Mouse (Mus musculus) embryonic facial prominence, embryonic 11.5 days (tissue): ENCODE results near the gene Atf4. TPM values are rescaled to one million over a fixed set of nuclear protein-coding genes. Genes with fewer than 3 reads are reported as not detected.

ENCODE experiments used
- ATAC-seq: fragments of 200-750 bp; cut with Nextera tagmentation; replicated peaks from 2 replicates; pipeline ENCODE4 v1.8.0; 2017; ENCODE audit warnings: low read depth; ENCODE audit not compliant: insufficient number of reproducible peaks, low FRiP score, low TSS enrichment
- DNase-seq: peaks from one replicate; pipeline ENCODE4 v3.0.0-alpha.2; 2015; ENCODE audit warnings: low spot score
- H3K27ac ChIP-seq: fragments of 300-500 bp; sonication (generic); replicated peaks from 2 replicates; pipeline ENCODE4 v1.5.1; 2014; ENCODE audit warnings: mild to moderate bottlenecking, low read depth, low read length, control low read depth
- H3K27me3 ChIP-seq: fragments of 300-500 bp; sonication (generic); 2 replicates; pipeline ENCODE4 v1.6.1; 2014; ENCODE audit warnings: mild to moderate bottlenecking, low read length, moderate library complexity, mixed read lengths; ENCODE audit not compliant: control insufficient read depth, insufficient read depth
- H3K36me3 ChIP-seq: fragments of 300-500 bp; sonication (generic); replicated peaks from 2 replicates; pipeline ENCODE4 v1.6.1; 2014; ENCODE audit warnings: low read depth, mild to moderate bottlenecking, low read length, moderate library complexity, mixed read lengths; ENCODE audit not compliant: control insufficient read depth, insufficient read depth
- H3K4me1 ChIP-seq: fragments of 300-500 bp; sonication (generic); 2 replicates; pipeline ENCODE4 v1.6.1; 2014; ENCODE audit warnings: low read length, mixed read lengths; ENCODE audit not compliant: control insufficient read depth, insufficient read depth
- H3K4me2 ChIP-seq: fragments of 300-500 bp; sonication (generic); 2 replicates; pipeline ENCODE4 v1.6.1; 2014; ENCODE audit warnings: low read depth, mild to moderate bottlenecking, control low read depth, low read length, moderate library complexity
- H3K4me3 ChIP-seq: fragments of 300-500 bp; sonication (generic); 2 replicates; pipeline ENCODE4 v1.5.1; 2014; ENCODE audit warnings: low read depth, low read length, control low read depth
- H3K9ac ChIP-seq: fragments of 300-500 bp; sonication (generic); replicated peaks from 2 replicates; pipeline ENCODE4 v1.6.1; 2014; ENCODE audit warnings: mild to moderate bottlenecking, control low read depth, low read length
- H3K9me3 ChIP-seq: fragments of 300-500 bp; sonication (generic); replicated peaks from 2 replicates; pipeline ENCODE4 v1.6.1; 2016; ENCODE audit warnings: mild to moderate bottlenecking, low read length, inconsistent platforms, mixed read lengths; ENCODE audit not compliant: control insufficient read depth
- WGBS: fragments of 180-500 bp; shearing (Covaris S2); extraction: QIAGEN DNeasy Blood & Tissue Kit; methylation state at CpG from one replicate; pipeline ENCODE4 v1.1.7; 2014; 5-methylcytosine and 5-hydroxymethylcytosine counted together
- polyA plus RNA-seq: library from polyadenylated mRNA; unstranded; fragments of >200 nt; fragmentation: Nextera tagmentation; extraction: Ambion mirVana; gene quantifications from 2 replicates; pipeline ENCODE4 v1.2.1, GENCODE M21; 2014

The Atf4 gene
- polyA plus RNA-seq, 1 experiment from 2014 or later, result 123 TPM

DNA sequence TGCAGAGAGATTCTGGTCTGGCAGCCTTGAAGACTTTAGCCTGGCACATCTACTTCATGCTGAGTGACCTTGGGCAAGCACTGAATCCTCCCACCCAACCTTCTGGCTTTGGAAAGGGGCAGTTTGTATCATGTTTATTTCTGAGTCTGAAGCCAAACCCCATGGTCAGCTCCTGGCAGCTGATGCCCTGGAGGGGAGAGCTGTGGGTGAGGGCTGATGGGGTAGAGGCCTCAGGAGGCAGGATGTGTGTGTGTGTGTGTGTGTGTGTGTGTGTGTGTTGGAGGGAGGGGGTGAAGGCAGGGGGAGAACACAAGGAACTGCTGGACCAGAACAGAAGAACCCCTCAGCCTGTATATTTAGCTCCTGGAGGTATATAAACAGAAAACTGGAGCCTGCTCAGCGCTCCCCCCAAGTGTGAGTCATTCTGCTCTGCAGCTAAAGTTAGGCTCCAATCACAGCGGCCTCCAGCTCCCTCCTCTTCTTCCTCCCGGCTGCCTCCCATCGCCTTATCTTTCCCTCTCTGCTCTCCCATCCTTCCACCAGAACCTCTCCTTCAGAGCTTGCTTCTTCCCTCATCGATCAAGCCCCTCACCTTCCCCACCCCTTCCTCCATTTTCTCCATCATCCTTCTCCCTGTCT lies 23.3 kb downstream of the Atf4 start:
- H3K9ac ChIP-seq, result no peak overlapping the region
- ATAC-seq (no peak), DNase-seq (no peak)
- H3K4me2 ChIP-seq, result no peak overlapping the region
- WGBS, result 64% methylated on average over 5 of the region's 5 CpGs
- H3K27me3 ChIP-seq, result no peaks in the 10 kb centered on the region
- H3K27ac ChIP-seq, result no peak overlapping the region
- H3K4me1 ChIP-seq, result no peaks in the 10 kb centered on the region
- H3K4me3 ChIP-seq, result no peak overlapping the region
- H3K36me3 ChIP-seq, result no peaks in the 10 kb centered on the region
- H3K9me3 ChIP-seq, result no peaks in the 10 kb centered on the region

DNA sequence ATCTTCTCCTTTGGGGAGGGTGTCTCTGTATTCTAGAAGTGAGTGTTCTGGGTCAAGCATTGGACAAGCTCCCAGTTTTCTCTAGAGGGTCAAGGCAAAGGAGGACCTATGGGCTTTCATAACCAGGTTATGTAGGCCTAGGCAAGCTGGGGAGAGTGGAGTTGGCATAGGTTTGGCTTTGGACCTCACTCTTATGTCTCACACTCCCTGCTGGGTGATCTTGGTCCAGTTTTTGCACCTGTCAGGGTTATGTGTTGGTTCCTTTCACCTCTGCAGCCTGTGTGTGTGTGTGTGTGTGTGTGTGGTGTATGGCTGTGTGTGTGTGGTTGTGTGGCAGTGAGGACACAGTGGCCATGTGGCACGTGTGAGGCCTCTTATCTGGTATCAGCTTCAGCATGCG lies 24.1 kb downstream of the Atf4 start:
- 88% methylated on average over 2 of the region's 2 CpGs for WGBS
- no peaks in the 10 kb centered on the region for H3K27me3 ChIP-seq
- no peak overlapping the region for H3K4me2 ChIP-seq
- H3K9ac ChIP-seq, result no peak overlapping the region
- no peak overlapping the region for H3K4me3 ChIP-seq
- H3K27ac ChIP-seq, result no peak overlapping the region
- no peaks in the 10 kb centered on the region for H3K9me3 ChIP-seq
- DNase-seq, result no peak
- H3K36me3 ChIP-seq, result no peaks in the 10 kb centered on the region
- ATAC-seq, result no peak
- no peaks in the 10 kb centered on the region for H3K4me1 ChIP-seq

DNA sequence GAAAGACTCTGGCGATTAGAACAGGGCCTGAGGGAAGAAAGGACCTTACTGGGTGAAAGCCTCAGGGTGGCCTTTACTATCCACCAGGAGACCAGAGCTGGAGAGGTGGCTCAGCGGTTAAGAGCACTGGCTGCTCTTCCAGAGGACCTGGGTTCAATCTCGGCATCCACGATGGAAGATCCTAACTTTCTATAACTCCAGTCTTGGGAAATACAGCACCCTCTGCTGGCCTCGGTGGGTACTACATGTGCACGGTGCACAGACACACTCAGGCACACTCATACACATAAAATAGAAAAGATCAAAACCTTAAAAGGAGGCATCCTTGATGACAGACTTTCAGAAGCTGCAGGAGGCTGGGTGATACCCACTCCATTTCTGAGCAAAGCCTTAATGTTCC lies 25.7 kb downstream of the Atf4 start:
- no peaks in the 10 kb centered on the region for H3K36me3 ChIP-seq
- H3K9ac ChIP-seq, result no peak overlapping the region
- H3K4me1 ChIP-seq, result no peaks in the 10 kb centered on the region
- DNase-seq (peak; percentile 67), ATAC-seq (no peak)
- H3K9me3 ChIP-seq, result no peaks in the 10 kb centered on the region
- H3K27me3 ChIP-seq, result peaks cover 6% of the 10 kb centered on the region; the same call in 1 of the 2 replicates
- H3K4me3 ChIP-seq, result no peak overlapping the region
- WGBS, result 19% methylated on average over 6 of the region's 6 CpGs
- H3K4me2 ChIP-seq, result no peak overlapping the region
- H3K27ac ChIP-seq, result no peak overlapping the region

DNA sequence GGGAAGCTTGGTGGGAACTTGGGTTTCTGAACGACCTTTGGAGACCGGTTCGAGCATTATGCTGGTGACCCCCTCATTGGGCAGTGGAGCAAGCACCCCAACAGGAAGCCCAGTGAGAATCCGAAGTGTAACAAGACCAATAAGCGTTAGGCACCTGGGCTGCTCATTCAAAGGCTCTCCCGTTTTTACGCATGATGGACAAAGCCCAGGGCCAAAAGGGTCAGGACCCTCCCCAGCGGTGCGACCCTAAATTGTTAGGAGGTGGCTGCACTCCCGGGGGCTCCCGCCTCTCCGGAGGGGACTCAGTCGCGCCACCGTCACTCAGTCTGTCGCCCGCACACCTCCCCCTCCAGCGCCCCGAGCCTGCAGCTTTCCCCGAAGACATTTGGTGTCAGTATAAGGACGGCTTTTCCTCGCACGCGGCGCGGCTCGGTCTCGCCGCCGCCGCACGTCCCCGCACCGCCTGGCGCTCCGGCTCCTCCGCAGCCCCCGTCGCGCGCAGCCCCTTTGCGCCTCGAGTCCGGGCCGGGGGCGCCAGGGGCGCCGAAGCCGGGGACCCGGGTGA lies 31.9 kb downstream of the Atf4 start, which contains the start of gene Cacna1i:
TSS of gene Cacna1i (plus strand) at position 388 of the 565 bp plus-strand sequence.
- no peaks in the 10 kb centered on the region for H3K36me3 ChIP-seq
- WGBS, result under 1% methylated on average over 49 of the region's 50 CpGs
- H3K27ac ChIP-seq, result no peak within 1 kb of the TSS
- no peak for ATAC-seq
- H3K9ac ChIP-seq, result peak within 1 kb of the TSS; percentile 34; the same call in 1 of the 2 replicates
- H3K27me3 ChIP-seq, result peaks cover 45% of the 10 kb centered on the region
- peak within 1 kb of the TSS; percentile 96 for H3K4me2 ChIP-seq
- H3K4me1 ChIP-seq, result no peaks in the 10 kb centered on the region
- no peaks in the 10 kb centered on the region for H3K9me3 ChIP-seq
- peak within 1 kb of the TSS; percentile 45 for H3K4me3 ChIP-seq
- DNase-seq, result no peak

DNA sequence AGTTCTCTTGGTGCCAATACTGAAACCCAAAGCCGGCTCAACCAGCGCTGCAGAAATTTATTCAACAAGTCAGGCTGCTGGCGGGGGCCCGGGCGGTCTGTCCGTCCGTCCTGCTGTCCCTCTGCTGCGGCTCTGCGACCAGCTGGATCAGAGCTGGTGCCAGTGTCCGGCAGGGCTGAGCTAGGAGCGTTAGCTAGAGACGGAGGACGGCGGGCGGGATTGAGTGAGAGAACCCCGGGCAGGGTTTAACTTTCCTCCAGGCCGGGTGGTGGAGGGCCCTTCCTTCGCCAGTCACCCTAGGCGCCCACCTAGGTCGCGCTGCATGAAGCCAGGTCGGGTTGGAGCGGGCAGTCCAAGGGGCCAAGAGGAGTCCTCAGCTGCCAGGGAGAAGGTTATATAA lies 33.1 kb downstream of the Atf4 start:
- peak overlapping the region; percentile 96 for H3K4me2 ChIP-seq
- H3K36me3 ChIP-seq, result no peaks in the 10 kb centered on the region
- H3K9ac ChIP-seq, result no peak overlapping the region
- no peaks in the 10 kb centered on the region for H3K9me3 ChIP-seq
- DNase-seq, result no peak
- no peak for ATAC-seq
- no peak overlapping the region for H3K27ac ChIP-seq
- peak overlapping the region; percentile 45 for H3K4me3 ChIP-seq
- under 1% methylated on average over 23 of the region's 23 CpGs for WGBS
- no peaks in the 10 kb centered on the region for H3K4me1 ChIP-seq
- peaks cover 45% of the 10 kb centered on the region for H3K27me3 ChIP-seq

DNA sequence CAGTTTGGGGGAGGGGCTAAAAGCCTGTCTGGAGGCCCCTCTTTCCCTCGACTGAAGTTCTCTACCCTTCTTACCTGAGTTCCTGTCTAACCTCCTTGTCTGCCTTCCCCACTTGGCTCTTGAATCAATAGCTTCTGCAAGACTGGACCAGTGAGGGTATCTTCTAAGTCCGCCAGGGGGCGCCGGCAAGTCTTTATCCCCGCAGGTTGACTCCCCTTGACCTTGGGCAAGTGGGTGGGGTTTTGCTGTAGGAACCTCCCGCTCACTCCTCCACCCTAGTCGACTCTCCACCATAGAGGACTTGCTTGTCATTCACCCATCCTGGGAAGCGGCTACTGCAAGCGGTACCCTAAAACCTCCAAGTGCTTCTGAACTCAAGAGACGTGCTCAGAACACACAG lies 34.5 kb downstream of the Atf4 start:
- ATAC-seq (0 out of 2 replicates have a peak, but pooled peaks have one; percentile 34), DNase-seq (peak; percentile 75)
- 7% methylated on average over 10 of the region's 10 CpGs for WGBS
- Histone ChIP-seq H3K4me2 (no peak overlapping the region), H3K36me3 (no peaks in the 10 kb centered on the region), H3K4me1 (no peaks in the 10 kb centered on the region), H3K9me3 (no peaks in the 10 kb centered on the region), H3K4me3 (no peak overlapping the region), H3K9ac (no peak overlapping the region), H3K27me3 (peaks cover 45% of the 10 kb centered on the region), H3K27ac (no peak overlapping the region)

DNA sequence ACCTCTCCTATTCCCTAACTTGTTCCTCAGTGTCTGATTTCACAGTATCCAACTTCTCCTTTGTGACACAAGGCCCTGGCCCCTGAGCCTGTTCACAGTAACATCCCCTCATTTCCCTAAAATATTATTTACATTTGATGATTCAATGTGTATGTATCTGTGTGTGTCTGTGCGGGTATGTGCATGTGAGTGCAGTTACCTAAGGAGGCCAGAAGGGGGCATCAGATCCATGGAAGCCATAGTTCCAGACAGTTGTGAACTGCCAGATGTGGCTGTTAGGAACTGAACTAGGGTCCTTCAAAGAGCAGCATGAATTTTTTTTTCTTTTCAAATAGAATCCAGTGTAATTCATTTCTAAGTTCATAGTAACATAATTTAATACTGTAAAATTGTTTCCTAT lies 42.2 kb downstream of the Atf4 start:
- H3K36me3 ChIP-seq, result no peaks in the 10 kb centered on the region
- H3K9me3 ChIP-seq, result no peaks in the 10 kb centered on the region
- no peak overlapping the region for H3K4me2 ChIP-seq
- no peak overlapping the region for H3K27ac ChIP-seq
- no peaks in the 10 kb centered on the region for H3K27me3 ChIP-seq
- H3K4me1 ChIP-seq, result no peaks in the 10 kb centered on the region
- 100% methylated on average over 1 of the region's 1 CpGs for WGBS
- no peak for ATAC-seq
- DNase-seq, result no peak
- no peak overlapping the region for H3K9ac ChIP-seq
- no peak overlapping the region for H3K4me3 ChIP-seq

DNA sequence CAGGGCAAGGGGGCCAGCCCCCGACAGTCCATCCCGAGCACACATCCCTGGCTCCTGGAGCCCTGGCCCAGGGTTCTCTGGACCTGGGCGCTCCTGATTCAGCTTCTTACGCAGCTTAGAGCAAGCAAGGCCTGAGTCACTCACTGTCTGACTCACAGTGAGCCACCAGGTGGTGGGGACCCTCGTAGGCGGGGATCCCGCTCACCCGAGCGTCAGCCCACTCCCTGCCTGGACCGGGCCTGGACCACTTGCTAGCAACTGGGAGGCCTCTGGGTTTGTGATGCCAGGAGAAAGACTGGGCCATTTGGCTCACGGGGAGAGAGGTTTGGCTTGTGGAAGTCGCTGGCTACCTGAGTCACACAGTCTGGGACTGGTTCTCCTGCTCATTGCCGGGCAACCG lies 48.8 kb downstream of the Atf4 start:
- H3K9me3 ChIP-seq, result no peaks in the 10 kb centered on the region
- H3K9ac ChIP-seq, result no peak overlapping the region
- no peaks in the 10 kb centered on the region for H3K36me3 ChIP-seq
- H3K27me3 ChIP-seq, result no peaks in the 10 kb centered on the region
- no peaks in the 10 kb centered on the region for H3K4me1 ChIP-seq
- no peak for DNase-seq
- H3K4me3 ChIP-seq, result no peak overlapping the region
- no peak overlapping the region for H3K4me2 ChIP-seq
- ATAC-seq, result no peak
- H3K27ac ChIP-seq, result no peak overlapping the region
- 73% methylated on average over 14 of the region's 14 CpGs for WGBS
